Mouse (Mus musculus) forebrain, embryonic 13.5 days (tissue): ENCODE results near the gene Pla2g5. TPM values are rescaled to one million over a fixed set of nuclear protein-coding genes. Genes with fewer than 3 reads are reported as not detected.

ENCODE experiments used
- ATAC-seq: fragments of 200-750 bp; cut with Nextera tagmentation; 2 replicates; pipeline ENCODE4 v1.8.0; 2017
- H3K27ac ChIP-seq: fragments of 300-500 bp; sonication (generic); 2 replicates; pipeline ENCODE4 v1.5.1; 2015; ENCODE audit warnings: inconsistent platforms, mild to moderate bottlenecking, moderate library complexity
- H3K27me3 ChIP-seq: fragments of 300-500 bp; sonication (generic); 2 replicates; pipeline ENCODE4 v1.6.1; 2015; ENCODE audit warnings: mild to moderate bottlenecking, inconsistent platforms
- H3K36me3 ChIP-seq: fragments of 300-500 bp; sonication (generic); 2 replicates; pipeline ENCODE4 v1.6.1; 2015; ENCODE audit warnings: mild to moderate bottlenecking, inconsistent platforms; ENCODE audit not compliant: poor library complexity, severe bottlenecking
- H3K4me1 ChIP-seq: fragments of 300-500 bp; sonication (generic); 2 replicates; pipeline ENCODE4 v1.6.1; 2015; ENCODE audit warnings: inconsistent platforms
- H3K4me2 ChIP-seq: fragments of 300-500 bp; sonication (generic); 2 replicates; pipeline ENCODE4 v1.6.1; 2015; ENCODE audit warnings: inconsistent platforms, mild to moderate bottlenecking, moderate library complexity
- H3K4me3 ChIP-seq: fragments of 300-500 bp; sonication (generic); 2 replicates; pipeline ENCODE4 v1.5.1; 2015; ENCODE audit warnings: mild to moderate bottlenecking, inconsistent platforms
- H3K9ac ChIP-seq: fragments of 300-500 bp; sonication (generic); 2 replicates; pipeline ENCODE4 v1.6.1; 2015; ENCODE audit warnings: mild to moderate bottlenecking, inconsistent platforms
- H3K9me3 ChIP-seq: fragments of 300-500 bp; sonication (generic); replicated peaks from 2 replicates; pipeline ENCODE4 v1.6.1; 2016; ENCODE audit warnings: inconsistent platforms
- WGBS: fragments of 180-500 bp; shearing (Covaris S2); methylation state at CpG from one replicate; pipeline ENCODE4 v1.1.7; 2015; 5-methylcytosine and 5-hydroxymethylcytosine counted together
- polyA plus RNA-seq: library from polyadenylated mRNA; unstranded; fragments of >200 nt; fragmentation: Nextera tagmentation; extraction: Ambion mirVana; gene quantifications from 2 replicates; pipeline ENCODE4 v1.2.1, GENCODE M21; 2015

Gene Pla2g5
- polyA plus RNA-seq, 1 experiment from 2014 or later, result 0.26 TPM

GRCm38 (mm10) chr4:138792599-138792998, 70.7 kb downstream of the Pla2g5 start:
- H3K4me3 ChIP-seq, result no peak overlapping the region
- H3K9me3 ChIP-seq, result no peaks in the 10 kb centered on the region
- no peak for ATAC-seq
- 76% methylated on average over 9 of the region's 9 CpGs for WGBS
- no peaks in the 10 kb centered on the region for H3K27me3 ChIP-seq
- H3K4me1 ChIP-seq, result no peaks in the 10 kb centered on the region
- H3K4me2 ChIP-seq, result no peak overlapping the region
- H3K9ac ChIP-seq, result no peak overlapping the region
- H3K36me3 ChIP-seq, result no peaks in the 10 kb centered on the region
- no peak overlapping the region for H3K27ac ChIP-seq

GRCm38 (mm10) chr4:138791452-138791851, 71.8 kb downstream of the Pla2g5 start:
- no peak overlapping the region for H3K9ac ChIP-seq
- no peak for ATAC-seq
- no peaks in the 10 kb centered on the region for H3K9me3 ChIP-seq
- H3K27me3 ChIP-seq, result no peaks in the 10 kb centered on the region
- WGBS, result 78% methylated on average over 6 of the region's 6 CpGs
- H3K27ac ChIP-seq, result no peak overlapping the region
- no peak overlapping the region for H3K4me2 ChIP-seq
- H3K36me3 ChIP-seq, result no peaks in the 10 kb centered on the region
- no peak overlapping the region for H3K4me3 ChIP-seq
- no peaks in the 10 kb centered on the region for H3K4me1 ChIP-seq

- 78% methylated on average over 4 of the region's 4 CpGs for WGBS
- H3K4me2 ChIP-seq, result no peak overlapping the region
- H3K9me3 ChIP-seq, result no peaks in the 10 kb centered on the region
- H3K27me3 ChIP-seq, result no peaks in the 10 kb centered on the region
- no peaks in the 10 kb centered on the region for H3K36me3 ChIP-seq
- no peak for ATAC-seq
- no peak overlapping the region for H3K27ac ChIP-seq
- H3K4me1 ChIP-seq, result no peaks in the 10 kb centered on the region
- no peak overlapping the region for H3K4me3 ChIP-seq
- no peak overlapping the region for H3K9ac ChIP-seq
Observed at GRCm38 (mm10) chr4:138788381-138788780, 74.9 kb downstream of the Pla2g5 start.

GRCm38 (mm10) chr4:138786141-138786540, 77.1 kb downstream of the Pla2g5 start:
- no peaks in the 10 kb centered on the region for H3K9me3 ChIP-seq
- no peak overlapping the region for H3K9ac ChIP-seq
- no peak overlapping the region for H3K27ac ChIP-seq
- no peaks in the 10 kb centered on the region for H3K36me3 ChIP-seq
- H3K27me3 ChIP-seq, result no peaks in the 10 kb centered on the region
- no peak overlapping the region for H3K4me3 ChIP-seq
- ATAC-seq, result no peak
- WGBS, result 79% methylated on average over 4 of the region's 4 CpGs
- H3K4me2 ChIP-seq, result no peak overlapping the region
- H3K4me1 ChIP-seq, result no peaks in the 10 kb centered on the region

GRCm38 (mm10) chr4:138785721-138786120, 77.6 kb downstream of the Pla2g5 start:
- H3K9ac ChIP-seq, result no peak overlapping the region
- H3K4me1 ChIP-seq, result no peaks in the 10 kb centered on the region
- H3K27ac ChIP-seq, result no peak overlapping the region
- H3K9me3 ChIP-seq, result no peaks in the 10 kb centered on the region
- H3K36me3 ChIP-seq, result no peaks in the 10 kb centered on the region
- H3K4me2 ChIP-seq, result no peak overlapping the region
- no peak overlapping the region for H3K4me3 ChIP-seq
- no peaks in the 10 kb centered on the region for H3K27me3 ChIP-seq
- WGBS, result 61% methylated on average over 4 of the region's 4 CpGs
- no peak for ATAC-seq

- Histone ChIP-seq H3K4me2 (no peak overlapping the region), H3K27ac (no peak overlapping the region)
- WGBS, result 83% methylated on average over 6 of the region's 6 CpGs
Observed at GRCm38 (mm10) chr4:138782098-138782497, 81.2 kb downstream of the Pla2g5 start.

GRCm38 (mm10) chr4:138780300-138780699, 83.0 kb downstream of the Pla2g5 start:
- Histone ChIP-seq H3K27ac (no peak overlapping the region), H3K4me2 (no peak overlapping the region), H3K36me3 (no peaks in the 10 kb centered on the region), H3K4me3 (no peak overlapping the region), H3K9ac (no peak overlapping the region), H3K9me3 (no peaks in the 10 kb centered on the region), H3K4me1 (no peaks in the 10 kb centered on the region), H3K27me3 (no peaks in the 10 kb centered on the region)
- no peak for ATAC-seq
- WGBS, result 94% methylated on average over 5 of the region's 5 CpGs

More at GRCm38 (mm10) chr4:138782098-138782497, 81.2 kb downstream of the Pla2g5 start:
- H3K4me1 ChIP-seq, result no peaks in the 10 kb centered on the region
- no peak for ATAC-seq
- H3K9me3 ChIP-seq, result no peaks in the 10 kb centered on the region
- H3K36me3 ChIP-seq, result no peaks in the 10 kb centered on the region
- no peak overlapping the region for H3K9ac ChIP-seq
- no peak overlapping the region for H3K4me3 ChIP-seq
- H3K27me3 ChIP-seq, result no peaks in the 10 kb centered on the region

- Histone ChIP-seq H3K9me3 (no peaks in the 10 kb centered on the region), H3K4me2 (no peak overlapping the region), H3K4me1 (no peaks in the 10 kb centered on the region), H3K4me3 (no peak overlapping the region), H3K36me3 (no peaks in the 10 kb centered on the region), H3K9ac (no peak overlapping the region), H3K27ac (no peak overlapping the region), H3K27me3 (no peaks in the 10 kb centered on the region)
- 49% methylated on average over 20 of the region's 20 CpGs for WGBS
- ATAC-seq, result no peak
Observed at GRCm38 (mm10) chr4:138777417-138778407, 85.6 kb downstream of the Pla2g5 start.

GRCm38 (mm10) chr4:138775435-138775834, 87.8 kb downstream of the Pla2g5 start, which contains the start of gene Pla2g2d:
Gene Pla2g2d, plus strand, starts transcription at chr4:138775735.
- ATAC-seq, result no peak
- Histone ChIP-seq H3K4me2 (no peak within 1 kb of the TSS), H3K36me3 (no peaks in the 10 kb centered on the region), H3K4me3 (no peak within 1 kb of the TSS), H3K27me3 (no peaks in the 10 kb centered on the region), H3K4me1 (no peaks in the 10 kb centered on the region), H3K9ac (no peak within 1 kb of the TSS), H3K9me3 (no peaks in the 10 kb centered on the region), H3K27ac (no peak within 1 kb of the TSS)
- 86% methylated on average over 6 of the region's 6 CpGs for WGBS

GRCm38 (mm10) chr4:138772386-138772785, 90.9 kb downstream of the Pla2g5 start:
- WGBS, result 82% methylated on average over 5 of the region's 5 CpGs
- H3K36me3 ChIP-seq, result no peaks in the 10 kb centered on the region
- no peak for ATAC-seq
- H3K9ac ChIP-seq, result no peak overlapping the region
- no peaks in the 10 kb centered on the region for H3K27me3 ChIP-seq
- H3K4me3 ChIP-seq, result no peak overlapping the region
- no peak overlapping the region for H3K27ac ChIP-seq
- no peak overlapping the region for H3K4me2 ChIP-seq
- H3K9me3 ChIP-seq, result no peaks in the 10 kb centered on the region
- H3K4me1 ChIP-seq, result no peaks in the 10 kb centered on the region

GRCm38 (mm10) chr4:138771970-138772369, 91.3 kb downstream of the Pla2g5 start:
- no peaks in the 10 kb centered on the region for H3K36me3 ChIP-seq
- WGBS, result 90% methylated on average over 10 of the region's 10 CpGs
- H3K9ac ChIP-seq, result no peak overlapping the region
- no peak overlapping the region for H3K4me2 ChIP-seq
- no peak for ATAC-seq
- H3K9me3 ChIP-seq, result no peaks in the 10 kb centered on the region
- H3K4me1 ChIP-seq, result no peaks in the 10 kb centered on the region
- H3K27me3 ChIP-seq, result no peaks in the 10 kb centered on the region
- no peak overlapping the region for H3K27ac ChIP-seq
- H3K4me3 ChIP-seq, result no peak overlapping the region

GRCm38 (mm10) chr4:138762266-138762665, 101.0 kb downstream of the Pla2g5 start:
- WGBS, result 83% methylated on average over 9 of the region's 9 CpGs

More at GRCm38 (mm10) chr4:138762266-138762665, 101.0 kb downstream of the Pla2g5 start:
- no peaks in the 10 kb centered on the region for H3K36me3 ChIP-seq
- H3K4me3 ChIP-seq, result no peak overlapping the region
- H3K4me2 ChIP-seq, result no peak overlapping the region
- no peak overlapping the region for H3K27ac ChIP-seq
- H3K27me3 ChIP-seq, result no peaks in the 10 kb centered on the region
- no peak for ATAC-seq
- H3K4me1 ChIP-seq, result no peaks in the 10 kb centered on the region
- no peak overlapping the region for H3K9ac ChIP-seq
- no peaks in the 10 kb centered on the region for H3K9me3 ChIP-seq
